Mouse (Mus musculus): ENCODE data around the gene Aloxe3.
A peak's percentile ranks its signal among the peaks of the same experiment; 100 is the strongest.

Aloxe3 gene

DNA sequence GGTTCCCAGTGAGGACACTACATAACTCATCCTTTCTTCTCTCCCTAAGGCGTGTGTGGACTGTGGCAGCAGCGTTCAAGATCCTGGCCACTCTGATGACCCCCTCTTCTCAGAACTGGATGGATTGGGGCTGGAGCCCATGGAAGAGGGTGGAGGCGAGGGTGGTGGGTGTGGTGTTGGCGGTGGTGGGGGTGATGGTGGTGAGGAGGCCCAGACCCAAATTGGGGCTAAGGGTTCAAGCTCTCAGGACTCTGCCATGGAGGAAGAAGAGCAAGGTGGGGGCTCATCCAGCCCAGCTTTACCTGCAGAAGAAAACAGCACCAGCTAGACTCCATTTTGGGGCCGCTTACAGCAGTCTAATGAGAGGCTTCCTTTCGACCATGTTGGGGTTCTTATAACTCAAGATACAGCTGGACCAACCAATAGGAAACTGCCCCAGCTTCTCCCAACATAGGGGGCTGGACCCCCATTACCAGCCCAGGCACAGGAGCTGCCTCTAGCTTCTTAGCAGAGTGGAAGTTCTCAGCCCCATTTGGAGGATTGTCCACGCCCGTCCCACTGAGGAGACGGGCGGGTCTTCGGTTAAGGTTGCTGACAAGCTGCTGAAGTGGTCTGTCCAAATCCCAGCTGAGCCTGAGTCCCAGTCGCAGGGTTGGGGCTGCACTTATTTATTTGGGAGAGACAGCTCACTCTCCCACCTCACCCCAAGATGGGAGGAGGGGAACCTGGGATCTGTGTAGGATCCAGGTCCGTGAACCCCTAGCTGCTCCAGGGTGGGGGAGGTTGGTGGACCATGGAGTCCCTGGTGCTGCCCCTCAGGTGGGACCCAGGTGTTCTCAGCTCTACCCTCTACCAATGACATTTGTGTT, 16.4 kb upstream of the Aloxe3 start:
- DNase-seq, result peak; percentile 96

DNA sequence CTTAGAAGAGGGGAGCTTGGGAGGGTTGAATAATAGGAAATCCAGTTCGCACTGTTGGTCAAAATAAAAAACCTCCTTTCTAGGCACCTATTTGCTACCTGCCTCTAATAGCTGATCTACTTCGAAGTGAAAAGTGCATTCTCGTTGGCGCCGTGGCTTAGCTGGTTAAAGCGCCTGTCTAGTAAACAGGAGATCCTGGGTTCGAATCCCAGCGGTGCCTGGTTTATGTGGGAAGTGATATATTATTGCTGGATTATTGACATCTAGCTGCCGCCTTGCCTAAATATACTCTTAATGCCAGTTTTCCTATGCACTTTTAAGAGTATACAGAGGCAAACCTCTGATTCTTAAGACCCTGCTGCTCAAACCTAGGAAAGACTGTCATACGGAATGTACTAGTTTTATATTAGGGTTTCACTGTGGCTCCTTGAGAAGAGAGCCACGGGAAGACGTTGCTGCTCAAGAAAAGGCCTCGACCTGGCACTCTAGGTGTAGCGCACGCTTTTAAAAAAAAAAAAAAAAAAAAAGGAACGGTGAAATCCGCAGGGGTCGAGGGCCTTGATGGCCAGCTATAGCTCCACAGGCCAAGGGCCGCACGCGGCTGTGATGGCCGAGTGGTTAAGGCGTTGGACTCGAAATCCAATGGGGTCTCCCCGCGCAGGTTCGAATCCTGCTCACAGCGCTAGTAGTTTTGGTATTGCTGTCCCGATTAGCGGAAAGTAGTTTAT, 15.2 kb upstream of the Aloxe3 start:
- peak; percentile 98 for DNase-seq

DNA sequence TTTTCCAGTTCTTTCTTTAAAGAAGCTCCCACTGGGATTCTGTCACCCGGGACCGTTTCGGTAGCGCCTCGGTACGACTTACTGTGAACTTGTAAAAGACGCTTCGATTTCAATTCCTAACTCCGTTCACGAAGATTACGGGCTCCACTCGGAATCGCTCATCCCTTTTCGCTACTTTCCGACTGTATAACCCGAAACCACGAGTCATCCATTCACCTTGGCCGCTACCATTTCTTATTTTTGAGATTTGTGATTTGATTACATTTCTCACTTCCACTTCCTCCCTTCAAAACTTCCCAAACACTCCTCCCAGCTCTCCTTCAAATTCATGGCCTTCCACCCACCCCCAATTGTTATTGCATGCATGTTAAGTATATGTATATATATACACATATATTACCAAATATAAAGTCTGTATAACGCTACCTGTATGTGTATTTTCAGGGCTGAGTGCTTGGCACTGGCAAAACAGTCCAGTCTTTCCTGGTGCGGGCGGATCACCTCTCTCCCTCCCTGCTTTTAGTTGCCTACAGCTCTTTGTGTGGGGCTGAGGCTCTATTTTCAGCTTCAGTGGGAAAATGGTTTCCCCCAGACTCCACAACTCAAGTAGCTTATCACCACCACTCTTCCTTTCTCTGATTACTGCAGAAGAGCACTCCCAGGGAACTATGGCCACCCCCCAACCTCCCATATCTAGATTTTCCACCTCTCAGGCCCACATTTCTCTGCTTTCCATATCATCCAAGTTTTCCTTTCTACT, 14.5 kb upstream of the Aloxe3 start:
- peak; percentile 91 for DNase-seq

DNA sequence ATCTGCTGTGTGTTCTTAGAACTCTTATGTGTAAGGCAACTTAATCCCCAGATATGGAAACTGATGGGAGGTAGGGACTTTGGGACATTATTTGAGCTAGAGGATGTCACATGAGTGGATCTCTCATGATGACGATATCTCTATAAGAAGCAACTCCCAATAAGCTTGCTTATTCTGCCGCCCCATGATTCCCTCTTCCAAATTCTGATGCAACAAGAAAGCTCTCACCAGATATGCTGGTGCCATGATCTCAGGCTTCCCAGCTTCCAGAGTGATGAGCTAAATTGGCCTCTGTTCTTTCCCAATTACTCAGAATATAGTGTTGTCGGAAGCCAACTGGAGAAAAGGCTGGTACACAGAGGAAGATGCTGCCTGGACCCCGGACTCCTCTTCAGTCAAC, 13.8 kb upstream of the Aloxe3 start:
- peak; percentile 91 for DNase-seq

DNA sequence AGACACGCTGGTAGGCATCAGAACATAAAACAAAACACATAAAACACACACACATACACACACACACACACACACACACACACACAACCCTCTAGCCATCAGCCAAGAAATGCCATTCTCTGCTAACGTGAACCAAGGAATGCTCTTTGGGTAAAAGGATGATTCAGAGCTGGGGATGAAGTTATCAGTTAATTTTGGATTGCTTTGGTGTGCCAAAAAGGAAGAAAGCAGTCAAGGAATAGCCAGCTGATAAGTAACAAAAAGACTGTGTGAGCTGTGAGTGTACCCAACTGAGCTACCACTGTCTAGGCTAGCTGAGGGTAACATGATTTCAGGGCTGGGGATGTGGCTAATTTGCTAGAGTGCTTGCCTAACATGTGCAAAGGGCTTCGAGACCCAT, 11.7 kb upstream of the Aloxe3 start:
- no peak for DNase-seq

DNA sequence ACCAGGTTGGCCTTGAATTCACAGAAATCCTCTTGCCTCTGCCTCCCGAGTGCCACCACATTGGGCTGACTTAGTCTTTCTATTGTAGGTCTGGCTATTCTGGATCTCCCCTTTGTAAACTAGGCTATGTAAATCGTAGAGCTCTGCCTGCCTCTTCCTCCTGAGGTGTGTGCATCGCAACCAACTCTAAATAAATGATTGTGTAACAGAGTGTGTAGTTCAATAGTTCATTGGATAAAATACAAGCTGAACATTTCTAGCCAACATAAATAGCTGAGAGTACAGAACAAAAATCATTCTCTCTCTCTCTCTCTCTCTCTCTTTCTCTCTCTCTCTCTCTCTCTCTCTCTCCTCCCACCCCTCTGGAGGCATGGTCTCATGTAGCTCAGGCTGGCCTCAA, 11.1 kb upstream of the Aloxe3 start:
- no peak for DNase-seq

DNA sequence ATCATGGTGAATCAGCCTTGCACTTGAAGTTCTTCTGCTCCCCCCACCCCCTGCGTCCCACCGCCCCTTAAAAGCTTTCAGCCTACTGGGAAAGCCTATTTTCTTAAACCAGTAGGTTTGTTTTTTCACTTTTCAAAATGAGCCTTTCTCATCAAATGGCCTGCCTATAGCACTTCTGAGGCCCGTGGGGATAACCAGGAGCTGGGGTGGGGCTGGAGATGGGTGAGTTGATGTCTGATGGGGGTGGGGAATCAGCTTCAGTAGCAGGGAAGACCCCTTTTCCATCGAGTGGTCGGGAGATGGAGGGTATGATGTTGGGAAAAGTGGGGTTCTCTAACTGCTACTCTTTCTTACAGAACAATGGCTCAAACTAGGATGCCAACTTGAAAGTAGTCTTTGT, 8.9 kb upstream of the Aloxe3 start:
- peak; percentile 92 for DNase-seq

DNA sequence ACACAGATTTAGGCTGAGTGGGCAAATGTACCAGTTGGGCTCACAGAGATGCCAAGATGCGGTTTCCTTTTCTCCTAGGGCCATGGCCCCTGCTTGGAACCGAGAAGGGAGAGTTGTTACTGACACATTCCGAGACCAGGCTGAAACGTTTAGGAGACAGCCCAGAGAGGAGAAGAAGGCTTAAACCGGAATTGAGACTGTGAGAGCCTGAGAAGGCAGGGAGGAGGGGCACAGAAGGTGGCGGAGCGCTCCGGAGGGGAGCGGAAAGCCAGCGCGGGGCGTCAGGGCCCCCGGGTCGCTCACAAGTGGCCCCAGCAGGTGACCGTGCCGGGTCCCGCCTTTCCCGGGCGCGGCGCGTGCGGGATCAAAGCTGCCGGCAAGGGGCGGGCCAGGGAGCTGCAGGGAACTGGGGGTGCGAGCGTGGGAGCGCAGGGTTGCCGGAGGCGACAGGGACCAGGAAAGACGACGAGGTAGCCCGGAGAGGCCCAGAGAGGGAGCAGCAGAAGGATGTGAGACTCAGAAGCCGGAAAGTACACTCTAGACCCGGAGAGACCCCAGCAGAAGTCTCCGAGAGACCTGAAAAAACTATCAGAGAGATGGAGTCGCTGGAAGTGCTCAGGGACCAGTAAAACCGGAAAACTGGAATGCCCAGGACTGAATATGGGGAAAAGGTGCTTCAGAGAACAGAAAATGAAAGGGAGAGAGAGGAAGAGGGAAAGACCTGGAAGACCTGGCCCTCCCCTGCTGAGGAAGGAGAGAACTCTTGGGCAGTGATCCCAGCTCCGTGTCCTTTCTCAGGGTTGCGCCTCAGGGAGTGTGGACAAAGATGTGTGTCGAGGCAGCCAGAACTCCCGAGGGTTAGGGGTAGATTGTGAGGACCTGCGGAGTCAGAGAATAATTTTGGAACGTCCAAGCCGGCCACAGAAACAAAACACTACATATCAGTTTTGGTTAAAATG, 7.7 kb upstream of the Aloxe3 start:
- peak; percentile 98 for DNase-seq

DNA sequence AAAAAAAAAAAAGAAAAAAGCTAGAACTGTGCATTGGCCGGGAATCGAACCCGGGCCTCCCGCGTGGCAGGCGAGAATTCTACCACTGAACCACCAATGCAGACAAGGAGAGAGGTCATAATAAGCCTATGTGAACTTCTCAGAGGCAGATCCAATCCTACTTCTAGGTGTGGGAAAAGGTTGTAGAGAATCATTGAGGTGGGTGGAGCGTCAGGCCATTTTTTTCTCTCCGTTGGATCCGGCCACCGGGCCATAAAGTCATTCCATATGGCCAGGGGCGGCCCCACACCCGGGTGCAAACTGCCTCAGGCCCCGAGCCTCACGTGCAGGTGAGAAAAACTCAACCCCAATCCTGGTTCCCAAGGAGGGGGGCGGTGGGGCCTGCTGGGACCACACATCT, 6.9 kb upstream of the Aloxe3 start:
- peak; percentile 98 for DNase-seq

DNA sequence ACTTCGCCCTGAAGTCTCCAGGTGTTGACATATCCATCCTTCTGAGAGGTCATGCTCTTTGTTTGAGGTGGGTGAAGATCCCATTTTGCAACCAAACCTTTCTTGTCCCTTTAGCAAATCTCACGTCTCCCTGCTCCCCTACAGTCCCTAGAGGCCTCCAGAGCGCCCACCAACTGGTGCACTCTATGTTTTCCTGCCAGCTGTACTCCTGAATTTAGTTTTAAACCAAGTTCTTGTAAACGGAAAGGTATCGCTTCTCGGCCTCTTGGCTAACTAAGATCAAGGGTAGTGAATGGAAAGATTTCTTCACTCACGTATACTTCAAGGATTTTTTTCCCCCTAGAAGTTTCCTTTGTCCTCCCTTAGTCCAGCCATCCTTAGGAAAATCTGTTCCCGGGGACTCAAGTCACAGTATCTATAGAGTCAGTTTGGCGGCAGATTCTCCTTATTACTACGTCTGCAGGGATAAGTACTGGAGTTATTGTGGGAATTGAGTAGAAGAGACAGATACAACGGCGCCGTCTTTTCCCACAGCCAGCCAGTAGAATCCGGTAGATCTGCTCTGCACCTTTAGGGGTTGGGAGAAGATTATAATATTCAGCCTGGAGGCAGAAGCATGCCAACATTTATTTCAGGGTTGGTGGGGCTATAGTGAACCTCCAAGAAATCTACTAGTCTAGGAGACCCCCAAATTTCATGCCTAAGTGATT, 6.1 kb upstream of the Aloxe3 start:
- DNase-seq, result no peak

DNA sequence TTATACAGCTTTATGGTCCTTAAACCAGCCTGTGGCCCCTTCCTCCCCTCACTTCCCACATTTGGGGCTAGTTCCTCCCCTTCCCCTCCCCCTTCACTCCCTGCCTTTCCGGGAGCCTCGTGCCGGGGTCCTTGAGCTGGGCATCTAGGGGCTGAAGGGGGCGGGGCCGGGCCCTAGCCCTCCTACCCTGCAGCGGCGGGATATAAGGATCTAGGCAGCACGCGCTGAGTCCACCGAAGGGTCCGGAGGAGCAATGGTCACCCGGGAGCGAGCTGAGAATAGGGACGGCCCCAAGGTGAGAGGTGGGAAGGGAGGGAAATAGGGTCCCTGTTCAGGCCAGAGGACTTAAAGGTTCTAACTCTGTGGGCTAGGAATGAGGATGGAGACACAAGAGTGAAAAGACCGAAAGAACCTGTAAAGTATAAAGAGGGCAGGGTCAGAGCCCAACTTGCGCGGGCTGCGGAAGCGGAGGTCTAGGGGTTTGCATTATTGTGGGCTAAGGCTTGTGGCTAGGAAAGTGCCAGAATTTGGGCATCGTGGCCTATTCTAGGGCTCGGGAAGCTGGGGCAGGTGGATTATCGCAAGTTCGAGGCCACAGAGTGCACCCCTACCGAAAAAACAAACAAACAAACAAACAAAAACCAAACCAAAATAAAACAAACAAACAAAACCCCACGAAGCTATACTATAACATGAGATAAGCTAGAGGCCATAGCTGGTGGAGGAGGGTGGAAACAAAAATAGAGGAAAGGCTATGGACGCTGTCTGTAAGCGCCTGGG, 5.3 kb upstream of the Aloxe3 start, which contains the start of gene Hes7:
Gene Hes7, plus strand, starts transcription at position 184 of the 780 bp plus-strand sequence.
- peak; percentile 97 for DNase-seq

DNA sequence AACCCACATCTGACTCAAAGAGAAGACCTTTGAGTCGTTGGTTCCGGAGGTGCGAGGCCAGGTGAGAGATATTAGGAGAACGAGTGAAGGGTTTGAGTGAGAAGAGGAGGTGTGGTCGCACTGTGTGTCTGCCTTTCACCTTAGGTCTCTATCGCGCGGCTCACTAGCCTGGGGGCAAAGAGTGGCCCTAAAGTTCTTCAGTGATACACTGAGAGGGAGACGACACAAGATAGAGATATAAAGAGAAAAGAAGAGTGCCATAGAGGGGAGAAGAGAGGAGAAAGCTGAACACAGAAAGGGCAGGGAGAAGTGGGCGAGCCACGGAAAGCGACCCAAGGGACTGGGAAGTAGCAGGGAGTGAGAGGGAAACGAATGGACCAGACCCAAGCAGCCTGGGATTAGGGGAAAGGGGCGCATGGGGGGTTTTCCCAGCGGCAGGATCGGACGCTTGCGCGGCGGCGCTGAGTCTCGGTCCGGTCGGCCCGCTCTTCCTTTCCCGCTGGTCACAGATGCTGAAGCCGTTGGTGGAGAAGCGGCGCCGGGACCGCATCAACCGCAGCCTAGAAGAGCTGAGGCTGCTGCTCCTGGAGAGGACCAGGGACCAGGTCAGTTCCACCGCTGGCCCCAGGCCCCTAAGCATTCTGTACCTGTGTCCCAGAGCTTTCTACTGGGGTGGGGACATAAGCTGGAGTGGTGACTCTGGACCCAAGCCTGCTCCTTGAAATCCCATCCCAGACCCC, 4.5 kb upstream of the Aloxe3 start:
- DNase-seq, result peak; percentile 96

DNA sequence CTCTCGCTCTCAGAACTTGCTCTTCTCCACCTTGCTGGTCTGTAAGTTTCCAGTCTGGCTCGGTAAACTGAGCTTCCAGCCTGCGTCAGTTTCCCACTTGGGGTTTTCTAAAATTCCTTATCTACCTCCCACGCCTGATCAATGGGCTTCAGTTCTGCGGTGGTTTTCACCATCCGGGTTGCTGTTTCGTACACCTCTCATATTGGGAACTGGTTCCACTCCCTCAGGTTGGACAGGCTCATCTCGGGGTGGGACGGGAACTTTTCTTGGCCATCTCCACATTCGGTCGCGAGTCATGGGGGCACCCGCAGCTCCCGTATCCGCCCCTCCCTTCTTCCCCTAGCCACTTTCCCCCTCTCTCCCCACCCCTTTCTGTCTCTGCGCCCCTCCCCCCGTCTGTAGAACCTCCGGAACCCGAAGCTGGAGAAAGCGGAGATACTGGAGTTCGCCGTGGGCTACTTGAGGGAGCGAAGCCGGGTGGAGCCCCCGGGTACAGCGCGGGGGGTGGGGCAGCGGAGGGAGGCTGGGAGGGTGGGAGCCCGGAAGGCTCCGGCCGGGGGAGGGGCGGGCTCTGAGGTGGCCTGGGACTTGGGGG, 3.9 kb upstream of the Aloxe3 start:
- no peak for DNase-seq

DNA sequence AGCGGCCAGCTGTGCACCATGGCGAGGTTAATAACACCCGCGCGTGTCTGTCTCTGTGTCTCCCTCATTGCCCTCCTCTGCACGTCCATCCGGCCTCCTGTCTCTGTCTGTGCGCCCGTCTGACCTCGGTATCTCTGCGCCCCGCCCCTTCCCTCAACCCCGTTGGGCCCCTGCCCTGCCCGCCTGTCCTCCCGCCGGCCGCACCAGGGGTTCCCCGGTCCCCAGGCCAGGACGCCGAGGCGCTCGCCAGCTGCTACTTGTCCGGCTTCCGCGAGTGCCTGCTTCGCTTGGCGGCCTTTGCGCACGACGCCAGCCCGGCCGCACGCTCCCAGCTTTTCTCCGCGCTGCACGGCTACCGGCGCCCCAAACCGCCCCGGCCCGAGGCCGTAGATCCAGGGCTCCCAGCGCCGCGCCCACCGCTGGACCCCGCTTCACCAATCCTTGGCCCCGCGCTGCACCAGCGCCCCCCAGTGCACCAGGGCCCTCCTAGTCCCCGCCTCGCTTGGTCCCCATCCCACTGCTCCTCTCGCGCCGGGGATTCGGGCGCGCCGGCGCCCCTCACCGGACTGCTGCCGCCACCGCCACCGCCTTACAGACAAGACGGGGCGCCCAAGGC, 3.3 kb upstream of the Aloxe3 start, which contains the start of gene 9130213A22Rik:
Gene 9130213A22Rik, minus strand, starts transcription at position 254 of the 616 bp plus-strand sequence.
- DNase-seq, result peak; percentile 99

DNA sequence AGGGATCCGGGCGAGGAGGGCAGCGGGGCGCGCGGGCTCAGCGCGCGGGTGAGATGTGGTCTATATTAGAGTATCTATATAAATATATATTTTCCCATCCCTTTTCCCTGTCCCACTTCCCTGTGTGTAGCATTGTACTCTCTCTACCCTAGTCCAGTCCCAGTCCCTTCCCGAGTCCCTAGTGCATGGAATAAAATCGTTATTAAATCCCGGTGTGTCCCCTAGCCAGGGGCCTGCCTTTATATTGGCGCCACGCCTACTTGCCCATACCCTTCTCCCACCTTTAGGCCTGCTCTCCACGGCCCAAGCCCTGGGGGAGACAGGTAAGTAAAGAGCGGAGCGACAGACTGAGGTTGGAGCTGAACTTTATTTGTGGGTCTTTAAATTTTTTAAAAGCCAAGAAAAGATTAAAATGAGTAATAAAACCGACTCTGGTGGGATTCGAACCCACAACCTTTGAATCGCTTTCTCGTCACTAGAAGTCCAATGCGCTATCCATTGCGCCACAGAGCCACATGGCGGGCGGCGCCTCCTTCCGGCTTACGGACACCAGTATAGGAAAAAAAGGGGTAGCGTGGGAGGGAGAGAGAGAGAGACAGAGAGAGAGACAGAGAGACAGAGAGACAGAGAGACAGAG, 2.5 kb upstream of the Aloxe3 start:
- peak; percentile 98 for DNase-seq

DNA sequence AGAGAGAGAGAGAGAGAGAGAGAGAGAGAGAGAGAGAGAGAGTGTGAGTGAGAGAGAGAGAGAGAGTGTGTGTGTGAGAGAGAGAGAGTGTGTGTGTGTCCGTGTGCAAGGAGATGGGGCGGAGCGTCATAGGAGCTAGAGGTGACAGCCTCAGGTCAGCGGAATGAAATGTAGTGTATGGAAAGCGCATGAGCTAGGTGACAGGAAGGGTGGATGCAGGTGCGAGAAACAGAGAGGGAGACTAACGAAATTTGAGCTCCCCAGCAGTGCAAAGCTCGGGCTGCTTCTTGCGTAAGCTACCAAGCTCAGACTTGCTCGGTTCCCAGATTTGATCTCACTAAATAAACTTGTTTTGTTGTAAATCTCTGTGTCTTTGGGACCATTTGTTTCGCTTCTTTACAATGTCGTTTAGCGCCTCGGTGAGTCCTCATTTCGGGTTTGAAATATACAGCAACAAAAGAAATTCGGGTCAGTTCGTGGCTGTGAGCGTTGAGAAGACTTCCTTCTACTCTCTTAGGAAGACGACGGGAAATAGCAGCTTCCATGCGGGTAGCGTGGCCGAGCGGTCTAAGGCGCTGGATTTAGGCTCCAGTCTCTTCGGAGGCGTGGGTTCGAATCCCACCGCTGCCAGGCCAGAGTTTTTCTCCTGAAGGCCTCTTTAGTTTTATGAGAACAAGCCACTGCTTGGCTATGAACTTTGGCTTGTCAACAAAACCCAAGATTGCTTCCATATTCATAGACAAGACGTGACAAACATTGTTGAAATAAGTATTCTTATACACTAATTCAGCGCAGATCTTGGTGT, 1.8 kb upstream of the Aloxe3 start:
- DNase-seq, result peak; percentile 98

DNA sequence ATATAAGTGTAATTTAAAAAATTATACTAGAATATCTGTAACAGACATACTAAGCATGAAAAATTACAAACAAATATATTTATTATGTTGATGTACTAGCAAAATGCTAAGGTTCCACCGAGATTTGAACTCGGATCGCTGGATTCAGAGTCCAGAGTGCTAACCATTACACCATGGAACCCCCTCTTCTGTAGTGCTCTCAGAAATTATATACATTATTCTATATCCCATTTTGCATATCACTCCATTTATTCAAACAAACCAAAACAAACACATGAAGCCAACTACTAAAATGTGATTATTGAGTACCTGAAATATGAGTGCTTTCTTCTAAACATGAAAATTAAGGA, 1.2 kb upstream of the Aloxe3 start:
- no peak for DNase-seq

Measured in heart, adult 11 months (tissue).